Mouse (Mus musculus): ENCODE results near the gene Ambra1. TPM values are rescaled to one million over a fixed set of nuclear protein-coding genes. Genes with fewer than 3 reads are reported as not detected.

Gene Ambra1
- total RNA-seq, 2 experiments from 2014 or later: 14.3 to 17.0 TPM

DNA sequence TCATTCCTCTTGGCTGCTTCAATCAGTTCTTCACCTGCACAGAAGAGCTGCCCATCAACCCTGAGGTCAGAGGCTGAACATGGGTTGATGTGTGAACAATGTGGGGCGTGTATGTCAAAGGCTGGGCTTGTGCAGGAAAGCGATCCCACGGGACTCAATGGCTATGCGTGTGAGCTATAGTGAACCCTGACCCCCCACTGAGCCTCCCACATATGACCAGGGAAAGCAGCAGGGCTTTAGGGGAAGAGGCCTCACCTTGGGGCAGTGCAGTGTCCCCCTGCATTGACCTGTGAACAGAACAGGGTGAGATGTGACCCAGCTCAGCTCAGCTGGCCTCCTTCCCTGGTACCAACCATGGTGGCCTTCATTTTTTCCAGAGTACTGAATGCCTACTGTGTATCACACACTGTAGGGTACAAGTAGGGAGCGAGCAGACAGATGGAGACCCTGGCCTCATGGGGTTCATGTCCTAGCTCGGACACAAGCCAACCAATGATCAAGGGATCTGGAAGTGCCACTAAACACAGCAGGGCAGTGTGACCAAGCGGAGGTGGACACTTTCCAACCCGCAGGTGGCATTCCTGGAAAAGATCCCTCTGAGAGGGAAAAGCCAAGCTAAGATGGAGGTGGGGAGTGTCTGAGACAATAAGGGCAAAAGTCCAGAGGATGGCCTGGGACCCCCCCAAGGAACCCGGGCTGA lies 205.0 kb downstream of the Ambra1 start:
- no peak for DNase-seq (ENCODE audit: low spot score)

GRCm38 (mm10) chr2:91936154-91936553 lies 206.2 kb downstream of the Ambra1 start:
- DNase-seq (ENCODE audit: low spot score): no peak

GRCm38 (mm10) chr2:91939303-91939935 lies 209.5 kb downstream of the Ambra1 start:
- DNase-seq (ENCODE audit: low spot score): no peak

- DNase-seq (ENCODE audit: low spot score): no peak
Observed at GRCm38 (mm10) chr2:91942356-91942755, 212.4 kb downstream of the Ambra1 start.

- DNase-seq (ENCODE audit: low spot score): peak; percentile 76
Observed at GRCm38 (mm10) chr2:91944170-91944950, 214.4 kb downstream of the Ambra1 start.

GRCm38 (mm10) chr2:91945483-91945882 lies 215.5 kb downstream of the Ambra1 start, which contains the start of gene Gm9821:
Gm9821 (plus strand) TSS chr2:91945703.
- DNase-seq (ENCODE audit: low spot score): no peak

GRCm38 (mm10) chr2:91946836-91947235 lies 216.9 kb downstream of the Ambra1 start:
- peak; percentile 59 for DNase-seq (ENCODE audit: low spot score)

DNA sequence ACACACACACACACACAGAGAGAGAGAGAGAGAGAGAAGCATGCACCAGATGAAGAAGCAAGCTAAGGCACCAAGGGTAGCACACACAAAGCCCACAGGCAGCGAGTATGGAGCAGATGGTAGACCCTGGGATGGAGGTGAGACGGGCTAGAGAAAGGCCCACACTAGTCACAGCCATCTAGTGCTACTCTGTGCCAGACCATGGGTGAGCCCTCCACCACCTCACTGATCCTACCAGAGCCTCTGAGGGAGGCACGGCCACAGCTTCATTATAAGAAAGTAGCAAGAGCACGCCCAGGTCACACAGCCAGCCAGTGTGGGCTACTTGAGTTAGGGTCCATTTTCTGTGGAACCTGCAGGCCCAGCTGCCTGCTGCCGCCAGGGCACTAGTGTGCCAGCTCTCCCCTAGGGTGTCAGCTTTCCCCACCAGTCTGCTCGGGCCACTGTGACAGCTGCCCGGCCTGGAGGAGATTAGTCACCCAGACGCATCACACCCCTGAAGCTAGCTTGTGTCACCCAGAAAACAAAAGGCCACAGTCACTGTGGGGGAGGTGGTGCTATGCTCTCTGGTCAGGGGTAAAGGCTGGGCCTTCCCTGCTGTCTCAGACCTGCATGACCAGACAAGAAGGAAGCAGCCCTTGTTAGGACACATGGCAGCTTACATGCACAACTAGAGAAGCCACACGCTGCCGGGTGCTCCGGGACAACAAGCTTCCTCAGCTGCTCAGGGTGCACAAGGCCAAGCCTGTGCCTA lies 217.6 kb downstream of the Ambra1 start:
- peak; percentile 72 for DNase-seq (ENCODE audit: low spot score)

GRCm38 (mm10) chr2:91948151-91948509 lies 218.2 kb downstream of the Ambra1 start:
- no peak for DNase-seq (ENCODE audit: low spot score)

DNA sequence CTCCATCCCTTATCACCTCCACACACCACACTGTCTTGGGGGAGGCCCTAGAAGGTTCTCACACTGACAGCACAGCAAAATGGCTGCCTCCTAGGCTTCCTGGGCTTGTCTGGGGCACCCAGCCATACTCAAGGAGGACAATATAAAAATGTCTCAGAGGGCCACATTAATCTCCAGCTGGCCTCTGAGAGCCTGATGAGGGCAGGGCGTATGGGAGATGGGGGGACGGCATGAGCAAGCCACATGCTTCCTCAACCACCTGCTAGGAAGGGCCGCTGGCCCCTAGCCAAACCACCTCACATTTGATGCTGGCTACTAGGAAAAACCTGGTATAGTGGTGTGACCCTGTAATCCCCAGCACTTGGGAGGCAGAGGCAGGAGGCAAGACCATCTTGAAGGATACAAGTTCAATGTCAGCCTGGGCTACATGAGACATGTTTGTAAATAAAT lies 218.9 kb downstream of the Ambra1 start:
- peak; percentile 40 for DNase-seq (ENCODE audit: low spot score)

DNA sequence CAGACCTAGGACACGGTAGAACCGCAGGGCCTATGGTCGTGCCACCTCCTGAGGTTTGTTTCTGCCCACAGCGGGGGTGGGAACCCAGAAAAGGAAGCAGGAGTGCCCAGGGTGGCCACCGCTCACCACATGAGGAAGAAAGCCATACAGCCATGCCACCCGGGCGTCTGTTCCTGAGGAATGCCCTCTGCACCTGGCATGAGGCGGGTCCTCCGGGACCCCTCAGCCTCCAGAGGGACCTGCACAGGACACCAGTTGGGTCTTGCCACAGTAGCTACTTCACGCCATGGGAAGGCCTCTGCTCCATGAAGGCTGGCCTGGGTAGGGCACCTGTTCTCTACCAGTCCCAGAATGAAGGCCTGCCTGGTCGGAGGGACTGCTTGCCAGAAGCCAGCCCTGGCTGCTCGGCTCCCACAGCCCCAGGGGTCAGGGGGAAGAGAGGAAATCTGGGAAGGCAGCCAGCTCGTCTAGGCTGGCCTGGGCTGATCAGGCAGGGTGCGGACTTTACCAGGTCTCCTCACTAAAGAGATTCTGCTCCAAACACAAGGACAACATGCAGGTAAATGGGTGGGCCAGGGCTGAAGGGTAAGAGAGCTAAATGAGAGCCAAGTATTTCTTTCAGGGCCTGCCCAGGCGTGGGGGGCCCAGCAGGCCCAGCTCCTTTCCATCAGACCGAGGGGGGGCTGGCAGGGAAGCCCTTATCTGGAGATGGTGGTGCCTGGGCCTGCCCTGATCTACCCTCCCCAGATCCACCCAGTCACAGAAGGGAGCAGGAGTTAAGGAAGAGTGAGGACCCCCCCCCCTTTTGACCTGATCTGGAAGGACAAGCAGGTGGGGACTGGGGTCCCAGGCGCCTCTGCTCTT lies 219.7 kb downstream of the Ambra1 start:
- DNase-seq (ENCODE audit: low spot score): peak; percentile 61

GRCm38 (mm10) chr2:91950275-91951085 lies 220.5 kb downstream of the Ambra1 start:
- peak; percentile 59 for DNase-seq (ENCODE audit: low spot score)

DNA sequence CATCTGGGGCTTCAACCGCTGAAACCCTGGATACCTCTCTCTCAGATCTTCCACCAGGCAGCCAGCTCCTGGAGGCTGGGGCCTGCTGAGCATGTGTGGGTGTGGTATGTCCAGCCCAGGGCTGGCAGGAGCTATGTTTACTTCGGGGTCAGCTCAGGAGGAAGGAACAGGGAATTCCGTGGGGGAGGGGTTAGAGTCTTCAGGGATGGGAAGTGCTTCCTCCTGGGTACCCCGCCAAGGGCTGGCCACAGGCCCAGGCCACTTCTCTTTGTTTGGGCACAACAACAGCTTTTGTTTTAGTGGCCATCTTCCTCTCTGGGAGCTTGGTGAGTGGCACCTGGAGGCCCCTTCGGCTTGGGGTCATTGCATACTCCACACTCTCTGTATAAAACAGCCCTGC lies 223.9 kb downstream of the Ambra1 start:
- peak; percentile 52 for DNase-seq (ENCODE audit: low spot score)

GRCm38 (mm10) chr2:91955121-91955591 lies 225.2 kb downstream of the Ambra1 start:
- no peak for DNase-seq (ENCODE audit: low spot score)

DNA sequence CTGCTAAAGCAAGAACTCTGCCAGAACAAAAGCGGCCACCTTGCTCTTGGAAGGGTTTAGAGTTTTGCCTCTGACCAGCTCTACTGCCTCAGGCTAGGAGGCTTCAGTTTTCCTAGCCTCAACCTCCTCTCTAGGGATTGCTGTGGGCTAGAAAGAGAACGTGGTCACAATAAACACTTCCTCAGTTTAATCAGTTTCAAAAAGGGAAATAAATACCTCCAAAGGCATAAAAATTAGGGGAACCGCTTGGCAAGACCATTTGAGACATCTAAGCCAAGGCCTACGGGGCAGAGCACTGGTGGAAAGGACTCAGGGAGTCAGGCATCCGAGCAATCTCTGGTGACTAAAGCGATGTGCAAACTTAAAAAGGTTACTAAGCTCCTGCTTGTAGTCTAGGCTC lies 225.9 kb downstream of the Ambra1 start:
- DNase-seq (ENCODE audit: low spot score): no peak

- no peak for DNase-seq (ENCODE audit: low spot score)
Observed at GRCm38 (mm10) chr2:91957096-91957495, 227.2 kb downstream of the Ambra1 start.

GRCm38 (mm10) chr2:91958049-91958448 lies 228.1 kb downstream of the Ambra1 start:
- no peak for DNase-seq (ENCODE audit: low spot score)

DNA sequence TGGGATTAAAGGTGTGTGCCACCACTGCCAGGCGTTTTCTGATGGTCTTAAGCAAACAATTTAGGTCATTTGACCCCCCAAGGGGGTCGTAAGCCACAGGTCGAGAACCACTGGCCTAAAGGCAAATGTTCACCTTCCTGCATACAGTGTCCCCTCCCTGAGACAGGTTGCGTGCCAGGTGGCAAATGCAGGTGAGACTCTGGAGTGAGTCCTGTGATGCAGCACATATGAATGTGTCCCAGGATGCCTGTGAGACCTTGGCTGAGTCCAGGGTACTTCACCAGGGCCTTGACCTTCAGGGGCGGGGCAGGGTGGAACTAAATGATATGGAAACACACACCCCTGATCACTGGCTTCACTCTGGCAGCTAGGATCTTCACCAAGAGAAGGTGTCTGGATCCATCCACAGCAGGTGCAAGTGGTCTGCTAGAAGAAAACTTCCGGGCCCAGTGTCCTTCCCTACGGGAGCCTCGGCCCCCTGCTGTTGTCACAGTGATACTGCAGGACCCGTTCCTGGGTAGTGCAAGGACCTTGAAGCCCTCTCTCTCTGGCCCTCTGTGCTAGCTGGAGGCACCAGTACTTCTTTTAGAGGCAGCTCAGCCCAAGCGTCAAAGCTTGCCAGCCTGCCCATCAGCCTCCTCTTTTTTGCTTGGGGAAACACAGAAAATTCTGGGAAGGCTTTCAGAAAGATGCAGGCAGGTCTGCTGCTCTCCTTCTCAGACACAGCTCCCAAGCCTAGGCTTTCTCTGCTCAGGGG lies 228.9 kb downstream of the Ambra1 start:
- peak; percentile 66 for DNase-seq (ENCODE audit: low spot score)
